Mouse (Mus musculus): ENCODE measurements at regions not wholly inside any gene's neighbourhood (a gene's known extent, or its start where the extent isn't known, plus 50 kb on each side); places are given as distances from the start of the nearest gene placed in this dataset.
"Not testable (repeated sequence)": the region's sequence is repeated elsewhere in the genome, so short reads cannot be mapped to it uniquely, and the experiment has no call there.

DNA sequence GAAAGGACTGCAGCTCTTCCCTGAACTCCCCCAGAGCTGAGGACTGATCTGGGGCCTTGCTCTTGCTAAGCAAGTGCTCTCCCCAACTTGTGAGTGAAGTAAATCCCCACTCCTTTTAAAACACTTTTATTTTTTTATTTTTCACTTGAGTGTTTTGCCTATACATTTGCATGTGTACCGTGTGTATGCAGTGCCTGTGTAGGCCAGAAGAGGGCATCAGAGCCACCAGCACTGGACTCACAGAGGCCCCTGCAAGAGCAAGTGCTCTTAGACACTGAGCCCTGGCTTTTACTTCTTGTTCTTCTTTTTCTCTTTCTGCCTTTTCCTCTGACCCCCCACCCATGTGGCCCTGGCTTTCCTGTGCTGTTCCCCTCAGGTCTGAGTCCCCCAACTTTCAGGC, 56.2 kb upstream of the Slc2a12 start:
- TF ChIP-seq CTCF (IDR thresholded peaks at IDR 0.05; ENCODE audit: low read depth): 0 out of 2 replicates have a peak, but pooled peaks have one; percentile 5
- not testable (repeated sequence) for TF ChIP-seq EP300 (IDR thresholded peaks at IDR 0.05; ENCODE audit: low read depth)
